Mouse (Mus musculus): ENCODE measurements around the gene Scamp2.

GRCm38 (mm10) chr9:57627892-57628291 is 67.1 kb downstream of the Scamp2 start:
- no peak for TF ChIP-seq CTCF (IDR thresholded peaks at IDR 0.05; ENCODE audit: insufficient read depth, low read depth, low read length)
- no peak for TF ChIP-seq POLR2A (IDR thresholded peaks at IDR 0.05; ENCODE audit: insufficient read depth, low read depth, low read length)
